Mouse (Mus musculus): Measurements from ENCODE around the gene Rnd1.

- no peak for TF ChIP-seq POLR2A (IDR thresholded peaks at IDR 0.05; ENCODE audit: extremely low read depth, insufficient read depth, low read length)
- no peak for TF ChIP-seq CTCF (IDR thresholded peaks at IDR 0.05; ENCODE audit: extremely low read depth, insufficient read depth, low read length)
These were observed 30.5 kb downstream of the Rnd1 start for GRCm38 (mm10) chr15:98646737-98647136.

All from cortical plate, adult 2 months (tissue).